Mouse (Mus musculus): ENCODE results near the gene Zfp69.

The Zfp69 gene

GRCm38 (mm10) chr4:120886131-120886530, 65.4 kb downstream of the Zfp69 start:
- DNase-seq (ENCODE audit: low spot score in 2 of 2) = no peak

- no peak for DNase-seq (ENCODE audit: low spot score in 2 of 2)
Measured at GRCm38 (mm10) chr4:120885208-120886120, 66.0 kb downstream of the Zfp69 start.

GRCm38 (mm10) chr4:120882002-120882625, 69.4 kb downstream of the Zfp69 start:
- DNase-seq (ENCODE audit: low spot score in 2 of 2) = no peak

GRCm38 (mm10) chr4:120880731-120881432, 70.6 kb downstream of the Zfp69 start:
- DNase-seq (ENCODE audit: low spot score in 2 of 2) = no peak
